Mouse (Mus musculus) right cerebral cortex, adult 2 months (tissue): Measurements from ENCODE around the gene Lfng.

Source experiments
- DNase-seq, 2 experiments: peaks; one replicate each; pipeline ENCODE4 v3.0.0; 2021 to 2022; ENCODE audit warnings: low spot score in 2 of 2

Lfng gene

GRCm38 (mm10) chr5:140639312-140639711 lies 32.2 kb downstream of the Lfng start:
- DNase-seq, result no peak

DNA sequence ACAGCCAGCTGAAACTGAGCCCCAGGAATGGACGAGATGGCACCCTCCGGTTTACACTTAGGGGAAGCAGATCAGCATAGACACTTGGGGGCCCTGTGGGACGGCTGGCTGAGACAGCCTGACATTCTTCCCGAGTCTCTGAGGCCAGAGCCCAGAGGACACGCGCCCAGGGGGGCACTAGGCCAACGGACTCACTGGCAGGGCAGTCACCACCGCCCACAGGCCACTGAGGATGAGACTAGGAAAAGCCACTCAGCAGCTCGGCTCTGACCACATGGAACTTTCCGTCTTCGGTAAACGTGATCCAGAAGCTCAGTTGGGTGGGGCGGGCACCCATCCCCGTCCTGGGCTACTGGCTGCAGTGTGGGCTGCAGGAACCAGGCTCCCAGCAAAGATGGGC lies 32.8 kb downstream of the Lfng start:
- DNase-seq, result no peak

DNA sequence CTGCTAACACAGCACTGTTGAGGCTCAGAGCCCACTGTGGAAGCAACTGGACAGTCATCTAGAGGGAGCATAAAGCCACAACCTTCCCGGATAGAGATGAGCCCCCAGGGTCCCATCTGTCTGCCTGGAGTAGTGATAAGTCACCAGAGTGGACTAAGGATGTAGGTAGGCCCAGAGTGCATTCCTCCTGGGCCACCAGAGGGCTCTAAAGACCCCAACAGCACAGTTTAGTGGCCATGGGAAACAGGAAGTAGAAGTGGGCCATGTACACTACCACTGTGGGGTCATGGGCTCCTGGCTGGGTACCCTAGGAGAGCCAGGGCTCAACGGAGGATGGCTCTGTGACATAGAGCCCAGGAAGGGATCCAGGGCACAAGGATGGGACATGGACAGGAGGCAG lies 33.7 kb downstream of the Lfng start:
- DNase-seq, result no peak

DNA sequence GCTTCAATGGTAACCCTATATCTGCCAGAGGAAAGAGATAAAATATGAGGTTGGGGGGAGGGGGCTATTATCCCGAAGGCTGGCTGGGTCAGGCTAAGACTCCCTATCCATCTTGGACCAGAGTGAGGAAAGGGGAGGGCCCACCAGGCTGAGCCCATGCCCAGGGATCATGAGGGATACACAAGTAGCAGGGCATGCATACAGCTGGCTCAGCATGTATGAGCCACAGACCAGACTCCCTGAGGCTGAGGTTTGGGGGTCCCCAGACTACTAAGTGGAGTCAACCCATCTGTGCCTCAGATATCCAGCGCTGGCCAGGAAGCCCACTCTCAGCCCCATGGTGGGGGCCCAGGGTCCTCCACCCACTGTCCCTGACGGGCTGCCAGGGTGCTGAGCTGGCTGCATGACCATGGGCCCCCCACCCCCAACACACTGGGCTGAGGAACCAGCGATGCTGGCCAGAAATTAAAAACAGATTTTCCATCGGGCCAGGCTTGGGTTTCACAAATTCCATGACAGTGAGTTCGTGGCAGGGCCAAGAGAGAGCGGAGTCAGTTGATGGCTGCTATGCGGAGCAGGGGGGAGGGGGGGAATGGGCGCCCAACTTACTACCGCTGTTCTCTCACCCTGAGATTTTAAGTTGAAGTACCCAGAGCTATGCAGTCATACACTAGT lies 34.3 kb downstream of the Lfng start:
- DNase-seq, result no peak

GRCm38 (mm10) chr5:140642076-140642475 lies 35.0 kb downstream of the Lfng start:
- DNase-seq, result no peak

GRCm38 (mm10) chr5:140644263-140644662 lies 37.1 kb downstream of the Lfng start:
- DNase-seq, result no peak

DNA sequence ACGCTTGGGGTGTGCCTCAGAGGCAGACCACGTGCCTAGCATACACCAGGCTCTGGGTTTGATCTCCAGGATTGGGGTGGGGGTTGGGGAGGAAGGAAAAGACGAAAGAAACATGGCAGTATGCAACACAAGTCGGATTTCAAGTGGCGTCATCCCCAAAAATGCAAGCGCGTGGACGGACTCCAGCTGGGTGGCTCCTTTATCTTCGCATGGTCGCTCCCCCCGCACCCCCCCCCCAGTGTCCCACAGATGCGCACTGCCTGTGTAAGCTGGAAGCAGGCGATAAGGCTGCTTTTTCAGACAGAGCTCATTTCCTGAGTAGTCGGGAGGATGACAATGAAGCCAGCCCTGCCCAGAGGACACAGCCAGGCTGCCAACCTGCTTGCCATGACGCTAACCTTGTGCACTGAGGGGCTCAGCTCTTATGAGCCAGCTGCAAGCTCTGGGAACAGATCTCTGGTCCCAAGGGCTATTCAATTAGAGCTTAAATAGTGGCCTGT lies 37.6 kb downstream of the Lfng start:
- no peak for DNase-seq

GRCm38 (mm10) chr5:140645454-140645853 lies 38.3 kb downstream of the Lfng start:
- DNase-seq, result no peak

- no peak for DNase-seq
These were observed 39.1 kb downstream of the Lfng start for GRCm38 (mm10) chr5:140646171-140646570.

DNA sequence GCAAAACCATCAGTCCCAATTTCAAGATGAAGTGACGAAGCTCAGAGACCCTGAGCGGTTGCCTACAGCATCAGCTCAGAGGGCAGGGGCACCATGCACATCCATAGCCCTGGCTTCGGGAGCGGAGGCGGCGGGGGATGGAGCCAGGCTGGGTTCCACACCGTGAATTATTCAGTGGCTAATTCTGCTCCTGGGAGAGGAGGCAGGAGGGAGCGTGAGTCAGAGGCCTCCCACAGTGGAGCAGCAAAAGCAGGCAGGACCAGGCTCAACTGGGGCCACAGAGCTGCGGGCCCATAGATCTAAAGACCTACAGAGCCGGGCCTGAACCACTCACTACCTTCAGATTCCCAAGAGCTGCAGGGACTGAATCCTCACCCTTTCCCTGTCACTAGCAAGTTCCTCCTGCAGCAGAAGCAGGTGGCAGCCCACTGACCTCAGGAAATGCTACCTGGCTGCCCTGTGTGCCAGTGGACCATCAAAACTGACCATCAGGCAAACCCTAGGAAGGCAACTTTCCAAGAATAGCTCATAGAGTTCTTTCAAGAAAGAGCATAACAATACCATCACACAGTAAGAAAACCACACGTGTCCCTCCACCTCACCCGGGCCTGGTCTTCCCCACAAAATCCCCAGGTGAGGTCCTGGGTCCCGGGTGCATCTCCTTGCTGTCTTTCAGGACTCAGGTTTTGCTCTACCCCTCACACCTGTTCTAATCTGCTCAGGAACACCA lies 40.1 kb downstream of the Lfng start:
- peak; percentile 76 to 83 for DNase-seq

GRCm38 (mm10) chr5:140647821-140648518 lies 40.9 kb downstream of the Lfng start:
- DNase-seq, result peak; percentile 54 to 69

- DNase-seq, result no peak
These were observed 41.5 kb downstream of the Lfng start, which contains the start of gene Ttyh3 for GRCm38 (mm10) chr5:140648519-140649100. TSS of gene Ttyh3 (minus strand) at chr5:140649031.

- DNase-seq, result peak; percentile 95 to 96
These were observed 42.1 kb downstream of the Lfng start for GRCm38 (mm10) chr5:140649101-140649667.

DNA sequence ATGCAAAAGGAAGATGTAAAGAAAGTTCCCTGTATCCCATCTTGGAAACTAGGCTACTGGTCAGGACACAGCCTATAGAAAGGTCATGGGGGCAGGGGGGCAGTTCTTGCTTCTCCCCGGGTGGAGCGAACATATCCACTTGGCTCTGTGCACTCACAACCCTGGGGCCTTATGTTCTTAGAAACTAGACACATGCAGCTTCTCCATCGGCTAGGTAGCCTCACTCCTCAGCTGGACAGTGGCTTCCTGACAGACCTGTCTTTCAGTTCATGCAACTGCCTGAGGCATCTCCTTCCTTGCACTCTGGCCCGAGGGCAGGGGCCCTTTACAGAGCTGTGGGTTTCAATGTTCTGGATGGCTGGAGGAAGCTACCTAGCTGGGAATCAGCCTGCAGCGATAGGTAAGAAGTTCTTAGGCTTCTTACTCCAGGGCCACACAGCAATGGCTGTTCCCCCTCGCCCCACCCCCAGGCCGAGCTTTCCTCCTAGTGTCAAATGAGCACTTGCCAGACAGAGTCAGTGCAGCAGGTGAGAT lies 42.8 kb downstream of the Lfng start:
- no peak for DNase-seq

GRCm38 (mm10) chr5:140651231-140651630 lies 44.1 kb downstream of the Lfng start:
- DNase-seq, result no peak

DNA sequence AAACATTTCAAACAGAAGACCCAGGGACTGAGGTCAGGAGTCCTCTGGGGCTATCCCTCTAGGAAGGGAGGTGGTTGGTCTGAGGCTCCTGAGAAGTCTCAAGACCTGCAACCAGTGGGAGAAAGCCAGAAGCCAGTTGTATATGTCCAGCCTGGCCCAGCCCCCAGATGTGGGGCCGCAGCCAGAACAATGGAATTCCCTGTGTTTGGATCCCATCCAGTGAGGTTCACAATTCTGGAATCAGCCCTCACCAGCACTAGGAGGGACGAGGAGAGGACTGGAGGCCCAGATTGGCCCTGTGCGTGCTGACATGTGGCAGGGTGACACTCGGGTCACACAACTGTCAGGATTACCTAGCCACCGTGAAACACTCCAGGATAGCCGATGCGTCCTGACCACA lies 45.5 kb downstream of the Lfng start:
- DNase-seq, result no peak

GRCm38 (mm10) chr5:140654096-140654845 lies 47.2 kb downstream of the Lfng start:
- DNase-seq, result no peak

GRCm38 (mm10) chr5:140659607-140660272 lies 52.6 kb downstream of the Lfng start:
- peak; percentile 73 to 83 for DNase-seq

GRCm38 (mm10) chr5:140660398-140660797 lies 53.3 kb downstream of the Lfng start:
- DNase-seq, result no peak

DNA sequence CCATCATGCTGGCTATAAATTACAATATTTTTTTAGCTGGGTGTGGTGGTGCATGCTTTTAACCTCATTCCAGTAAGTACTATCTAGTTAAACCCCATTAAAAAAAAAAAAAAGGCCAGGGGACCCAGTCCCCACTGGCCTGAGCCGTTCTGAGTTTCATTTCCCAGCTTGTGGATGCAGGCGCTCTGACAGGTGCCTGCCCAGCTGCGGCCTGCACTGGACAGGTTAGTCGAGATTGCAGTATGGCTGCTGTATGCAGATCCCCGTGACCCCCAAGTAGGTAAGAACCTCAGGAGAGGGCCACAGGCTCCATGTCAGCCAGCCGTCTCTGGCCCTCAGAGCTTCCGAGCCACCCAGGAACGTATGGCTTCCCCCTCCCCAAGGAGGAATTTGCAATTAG lies 54.3 kb downstream of the Lfng start:
- no peak for DNase-seq
